Mouse (Mus musculus): ENCODE data around the gene Gal3st2c.
"Not testable (repeated sequence)": the region's sequence is repeated elsewhere in the genome, so short reads cannot be mapped to it uniquely, and the experiment has no call there.

The Gal3st2c gene

DNA sequence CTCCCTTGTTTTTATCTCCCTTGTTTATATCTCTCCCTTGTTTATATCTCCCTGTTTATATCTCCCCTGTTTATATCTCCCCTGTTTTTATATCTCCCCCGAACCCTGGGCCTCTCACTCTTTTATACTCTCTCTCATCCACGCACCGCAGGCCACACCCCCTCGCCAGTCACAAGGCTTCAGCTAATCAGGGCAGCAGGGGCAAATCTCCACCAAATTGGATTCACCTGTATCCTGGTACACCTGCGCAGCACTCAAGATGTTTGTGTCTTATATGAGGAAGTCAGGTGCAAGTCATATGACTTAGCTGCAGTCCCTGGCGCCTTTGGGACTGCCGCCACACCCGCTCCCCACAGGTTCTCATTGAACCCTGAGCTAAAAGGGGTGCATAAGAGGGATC lies at the start of gene Gal3st2c:
TSS of gene Gal3st2c (plus strand) at position 301 of the 400 bp plus-strand sequence.
- not testable (repeated sequence) for DNase-seq (ENCODE audit: extremely low read depth, insufficient read length, low spot score)

- DNase-seq (ENCODE audit: extremely low read depth, insufficient read length, low spot score), result not testable (repeated sequence)
These were observed 41.2 kb upstream of the Gal3st2c start for GRCm38 (mm10) chr1:93949087-93949486.

- not testable (repeated sequence) for DNase-seq (ENCODE audit: extremely low read depth, insufficient read length, low spot score)
These were observed 23.8 kb upstream of the Gal3st2c start for GRCm38 (mm10) chr1:93966489-93966888.

GRCm38 (mm10) chr1:93970380-93970779 lies 19.9 kb upstream of the Gal3st2c start:
- not testable (repeated sequence) for DNase-seq (ENCODE audit: extremely low read depth, insufficient read length, low spot score)

DNA sequence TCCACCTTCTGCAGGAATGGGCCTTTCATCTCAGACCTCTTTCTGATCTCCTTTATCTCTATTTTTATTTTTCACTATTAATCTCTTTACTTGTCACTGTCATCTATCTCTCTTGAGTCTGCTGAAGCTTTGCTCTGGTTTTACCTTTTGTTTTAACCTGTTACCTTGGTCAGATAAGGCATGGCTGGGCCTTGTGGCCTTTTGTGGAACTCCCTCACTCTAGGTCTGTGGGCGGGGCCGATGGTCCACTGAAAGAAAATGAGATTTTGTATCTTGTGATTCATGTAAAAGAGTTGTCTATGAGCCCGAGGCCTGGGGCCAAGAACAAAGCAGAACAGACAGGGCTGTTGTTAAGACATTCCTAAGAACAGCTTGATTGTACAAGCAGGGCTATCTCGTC lies 19.5 kb upstream of the Gal3st2c start:
- not testable (repeated sequence) for DNase-seq (ENCODE audit: extremely low read depth, insufficient read length, low spot score)

GRCm38 (mm10) chr1:93975764-93976163 lies 14.5 kb upstream of the Gal3st2c start:
- DNase-seq (ENCODE audit: extremely low read depth, insufficient read length, low spot score), result not testable (repeated sequence)

- DNase-seq (ENCODE audit: extremely low read depth, insufficient read length, low spot score), result not testable (repeated sequence)
These were observed 12.0 kb upstream of the Gal3st2c start for GRCm38 (mm10) chr1:93978287-93978686.

DNA sequence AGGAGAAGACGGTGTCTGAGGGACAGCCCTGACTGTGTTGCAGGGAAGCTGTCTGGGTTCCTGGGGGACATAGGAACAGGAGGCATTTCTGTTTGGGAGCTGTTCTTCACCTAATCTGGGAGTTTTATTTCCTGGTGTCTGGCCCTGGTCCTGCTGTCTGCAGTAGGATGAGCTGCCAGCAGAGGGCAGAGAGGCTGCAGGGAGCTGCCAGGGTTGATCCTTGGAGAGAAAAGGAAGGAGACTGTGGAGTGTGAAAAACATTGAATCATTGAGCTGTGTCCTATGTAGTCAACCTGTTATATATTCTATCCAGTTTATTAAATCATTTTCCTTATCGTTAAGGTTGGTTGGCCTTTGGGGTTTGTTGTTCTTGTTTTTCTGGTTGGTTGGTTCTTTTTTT lies 9.4 kb upstream of the Gal3st2c start:
- DNase-seq (ENCODE audit: extremely low read depth, insufficient read length, low spot score), result not testable (repeated sequence)

- no peak for DNase-seq (ENCODE audit: extremely low read depth, insufficient read length, low spot score)
These were observed 4.1 kb upstream of the Gal3st2c start for GRCm38 (mm10) chr1:93986167-93986566.

- DNase-seq (ENCODE audit: extremely low read depth, insufficient read length, low spot score), result no peak
These were observed 1.5 kb upstream of the Gal3st2c start for GRCm38 (mm10) chr1:93988786-93989185.

DNA sequence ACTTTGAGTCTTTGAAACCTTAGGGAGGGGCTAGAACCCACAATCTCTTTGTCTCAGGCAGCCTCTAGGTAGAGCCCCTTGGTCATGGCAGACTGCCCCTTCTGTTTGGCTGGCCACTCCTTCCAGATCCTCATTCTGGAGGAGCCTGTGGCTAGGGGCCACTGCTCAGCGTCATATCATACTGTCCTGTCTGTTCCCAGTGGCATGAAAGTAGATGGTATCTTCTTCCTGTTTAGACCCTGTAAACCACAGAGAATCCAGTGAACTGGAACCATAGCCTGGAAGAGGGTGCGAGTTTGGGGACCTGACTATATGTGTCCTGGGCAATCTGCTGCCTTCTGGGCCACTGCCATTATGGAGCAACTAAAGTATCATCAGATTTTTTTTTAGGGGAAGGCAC lies 759 bp downstream of the Gal3st2c start:
- DNase-seq (ENCODE audit: extremely low read depth, insufficient read length, low spot score), result not testable (repeated sequence)

DNA sequence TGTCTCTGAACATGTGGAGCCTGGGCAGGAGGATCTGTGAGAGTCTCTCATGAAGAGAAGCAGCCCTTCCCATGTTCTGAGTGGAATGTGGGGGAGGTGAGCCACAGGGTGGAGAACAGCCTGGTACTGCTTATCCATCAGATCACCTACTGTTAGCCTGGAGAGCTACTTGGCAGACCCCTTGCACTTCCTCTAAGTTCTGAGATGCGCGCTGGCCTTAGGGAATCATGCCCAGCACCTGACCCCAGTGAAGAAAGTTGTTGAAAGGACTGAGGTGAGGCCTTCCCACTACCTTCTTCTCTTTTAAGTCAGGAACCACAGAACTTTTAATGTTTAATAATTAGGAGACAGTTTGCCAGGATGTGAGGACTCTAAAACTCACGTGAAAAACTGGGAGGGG lies 1.2 kb downstream of the Gal3st2c start:
- not testable (repeated sequence) for DNase-seq (ENCODE audit: extremely low read depth, insufficient read length, low spot score)

DNA sequence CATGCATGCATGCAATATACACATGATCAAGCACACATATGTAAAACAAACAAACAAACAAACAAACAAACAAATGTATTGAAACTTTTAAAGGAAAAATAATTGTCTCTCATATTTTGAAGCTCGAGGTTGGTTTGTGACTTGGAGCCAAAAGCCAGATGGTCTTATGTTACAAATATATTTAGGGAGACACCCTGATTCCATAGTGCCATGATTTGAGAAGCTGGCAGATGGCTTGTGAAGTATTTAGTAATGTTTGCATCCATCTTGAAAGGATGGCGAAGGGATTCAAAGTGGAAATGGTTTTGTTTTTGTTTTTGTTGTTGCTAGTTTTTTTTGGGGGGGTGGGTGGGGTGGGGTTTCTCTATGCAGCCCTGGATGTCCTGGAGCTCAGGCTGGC lies 10.7 kb downstream of the Gal3st2c start:
- DNase-seq (ENCODE audit: extremely low read depth, insufficient read length, low spot score), result no peak

GRCm38 (mm10) chr1:94005954-94006506 lies 15.7 kb downstream of the Gal3st2c start:
- not testable (repeated sequence) for DNase-seq (ENCODE audit: extremely low read depth, insufficient read length, low spot score)

DNA sequence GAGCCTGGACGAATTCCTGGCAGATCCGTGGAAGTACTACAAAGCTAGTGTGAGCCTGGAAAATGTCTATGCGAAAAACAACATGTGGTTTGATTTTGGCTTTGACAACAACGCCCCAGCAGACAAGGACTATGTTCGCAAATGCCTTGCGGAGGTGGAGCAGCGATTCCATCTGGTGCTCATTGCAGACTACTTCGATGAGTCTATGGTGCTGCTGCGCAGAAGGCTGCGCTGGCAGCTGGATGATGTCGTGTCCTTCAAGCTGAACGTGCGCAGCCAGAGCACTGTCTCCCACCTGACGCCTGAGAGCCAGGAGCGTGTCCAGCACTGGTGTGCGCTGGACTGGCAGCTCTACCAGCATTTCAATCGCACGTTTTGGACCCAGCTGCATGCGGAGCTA lies 18.5 kb downstream of the Gal3st2c start:
- DNase-seq (ENCODE audit: extremely low read depth, insufficient read length, low spot score), result not testable (repeated sequence)

- no peak for DNase-seq (ENCODE audit: extremely low read depth, insufficient read length, low spot score)
These were observed 21.3 kb downstream of the Gal3st2c start for GRCm38 (mm10) chr1:94011643-94012042.

- DNase-seq (ENCODE audit: extremely low read depth, insufficient read length, low spot score), result no peak
These were observed 29.8 kb downstream of the Gal3st2c start, which contains the start of gene Neu4 for GRCm38 (mm10) chr1:94020151-94020550. Neu4 (plus strand) TSS chr1:94020451.

GRCm38 (mm10) chr1:94027506-94028108 lies 37.3 kb downstream of the Gal3st2c start:
- DNase-seq (ENCODE audit: extremely low read depth, insufficient read length, low spot score), result no peak

DNA sequence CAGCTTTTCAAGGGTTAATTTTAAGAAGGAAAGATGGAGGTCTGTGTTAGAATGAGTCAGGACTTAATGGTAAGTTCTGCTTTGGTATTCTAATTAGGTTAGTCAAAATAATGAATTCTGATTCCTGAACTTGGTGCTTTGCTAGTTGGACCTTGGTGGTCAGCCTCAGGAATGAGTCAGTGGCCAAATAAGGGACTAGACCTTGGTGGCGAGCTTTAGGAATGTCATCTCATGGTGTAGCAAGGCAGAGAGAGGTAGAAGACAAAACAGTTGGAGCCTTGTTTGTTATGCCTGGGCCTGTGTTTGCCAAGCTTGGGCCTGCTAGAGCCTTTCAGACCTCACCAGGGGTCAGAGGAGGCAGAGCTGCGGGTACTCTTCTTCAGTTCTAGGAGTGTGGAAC lies 38.4 kb downstream of the Gal3st2c start:
- no peak for DNase-seq (ENCODE audit: extremely low read depth, insufficient read length, low spot score)

- DNase-seq (ENCODE audit: extremely low read depth, insufficient read length, low spot score), result no peak
These were observed 42.8 kb downstream of the Gal3st2c start for GRCm38 (mm10) chr1:94033075-94033602.

- DNase-seq (ENCODE audit: extremely low read depth, insufficient read length, low spot score), result peak; percentile 91
These were observed 44.9 kb downstream of the Gal3st2c start for GRCm38 (mm10) chr1:94034984-94035743.
